In the genomic region with DNA sequence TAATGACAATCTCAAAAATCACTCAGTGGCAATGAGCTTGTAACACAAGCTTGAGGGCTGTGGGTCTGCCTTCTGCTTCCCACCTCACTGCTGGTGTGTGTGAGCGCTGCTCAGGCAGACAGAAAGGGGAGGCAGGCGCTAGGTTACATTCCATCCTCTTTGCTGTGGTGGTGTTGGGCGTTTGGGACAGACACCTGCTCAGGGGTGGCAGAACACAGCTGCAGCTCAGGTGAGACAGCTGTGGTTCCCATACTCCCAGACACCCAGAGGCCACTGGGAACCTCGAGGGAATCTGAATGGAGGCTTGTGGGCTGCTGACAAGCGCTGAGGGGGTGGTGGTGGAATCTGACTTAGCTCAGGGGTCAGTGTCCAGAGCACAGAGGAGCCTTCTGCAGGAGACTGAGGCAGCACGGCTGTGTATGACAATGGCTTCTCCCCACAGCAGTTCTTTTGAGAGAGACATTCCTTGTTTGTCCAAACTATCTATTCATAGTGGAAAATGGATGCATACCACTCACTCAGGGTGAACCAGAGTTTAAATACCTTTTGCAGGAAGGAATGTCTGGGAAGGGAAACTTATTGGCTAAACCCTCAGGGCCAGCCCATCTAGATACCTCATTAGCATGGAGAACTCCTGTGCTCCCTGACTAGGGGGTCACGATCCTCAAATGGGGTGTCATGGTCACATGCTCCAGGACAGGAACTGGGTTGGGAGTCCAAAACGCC, we compare ENCODE assay signal across 15 mouse cellular contexts.
"Had no signal": no experiment of that assay in that cellular context is flagged by ENCODE, and none has a peak within 500 bp of the region (broad histone marks: within the 10 kb centered on the region; RNA-seq: fewer than 3 reads in every experiment).

No protein-coding gene starts in this region.

- H3K9me3 ChIP-seq: intestine, embryonic 15.5 days; limb, embryonic 13.5 days; liver, embryonic 15.5 days; midbrain, embryonic 13.5 days; neural tube, embryonic 15.5 days had no signal

- H3K27me3 ChIP-seq: intestine, embryonic 15.5 days; liver, embryonic 15.5 days; midbrain, embryonic 13.5 days; neural tube, embryonic 15.5 days had no signal

- H3K4me3 ChIP-seq: intestine, embryonic 15.5 days; layer of hippocampus, adult 2 months; limb, embryonic 13.5 days; liver, embryonic 15.5 days; midbrain, embryonic 13.5 days; myocyte; neural tube, embryonic 15.5 days had no signal

- DNase-seq: kidney, postnatal 10 days; kidney, postnatal 4 days; lung, embryonic 14.5 days; lung, postnatal 10 days; lung, postnatal 4 days; right cerebral cortex, adult 18-20 months; right cerebral cortex, postnatal 25 days; thymus, postnatal 4 days had no signal

- H3K4me2 ChIP-seq: intestine, embryonic 15.5 days; limb, embryonic 13.5 days; lung, embryonic 14.5 days; midbrain, embryonic 13.5 days; neural tube, embryonic 15.5 days had no signal

- ATAC-seq: intestine, embryonic 15.5 days; midbrain, embryonic 13.5 days had no signal

- H3K27ac ChIP-seq: intestine, embryonic 15.5 days; layer of hippocampus, adult 2 months; limb, embryonic 13.5 days; midbrain, embryonic 13.5 days; neural tube, embryonic 15.5 days had no signal

- H3K36me3 ChIP-seq: intestine, embryonic 15.5 days; limb, embryonic 13.5 days; liver, embryonic 15.5 days; midbrain, embryonic 13.5 days; neural tube, embryonic 15.5 days had no signal

- H3K9ac ChIP-seq: intestine, embryonic 15.5 days; limb, embryonic 13.5 days; liver, embryonic 15.5 days; lung, embryonic 14.5 days; midbrain, embryonic 13.5 days; neural tube, embryonic 15.5 days had no signal
